Mouse (Mus musculus): Measurements from ENCODE around the gene Neu1. TPM values are rescaled to one million over a fixed set of nuclear protein-coding genes. Genes with fewer than 3 reads are reported as not detected.
A peak's percentile ranks its signal among the peaks of the same experiment; 100 is the strongest.
"Not testable (repeated sequence)": the region's sequence is repeated elsewhere in the genome, so short reads cannot be mapped to it uniquely, and the experiment has no call there.

Neu1 gene
- polyA plus RNA-seq, 1 experiment from 2014 or later = 16.0 TPM

DNA sequence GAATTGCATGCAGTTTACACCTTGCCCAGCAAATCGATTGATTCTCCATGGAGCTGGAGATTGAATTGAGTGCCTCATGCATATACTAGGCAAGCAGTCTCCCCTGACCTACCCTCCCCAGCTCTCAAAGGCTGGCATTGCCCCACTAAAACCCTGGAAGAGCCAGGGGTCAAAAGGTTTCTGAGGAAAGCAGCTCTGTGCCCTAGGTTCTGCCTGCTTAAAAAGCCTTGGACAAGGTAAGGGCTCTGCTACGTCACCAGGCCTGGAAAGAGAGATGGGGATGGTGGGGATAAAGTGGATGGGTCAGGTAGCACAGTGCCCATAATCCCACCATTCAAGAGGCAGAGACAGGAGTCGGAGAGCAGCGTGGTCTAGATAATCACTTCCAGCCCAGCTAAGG, 23.8 kb downstream of the Neu1 start:
- Histone ChIP-seq H3K4me3 (ENCODE audit: low read depth, low read length) (no peak overlapping the region), H3K9ac (ENCODE audit: low read depth, low read length) (no peak overlapping the region), H3K9me3 (replicated peaks; ENCODE audit: control insufficient read depth, low read length) (no peaks in the 10 kb centered on the region), H3K4me1 (ENCODE audit: control insufficient read depth, insufficient read depth, low read length) (peaks cover 12% of the 10 kb centered on the region), H3K27ac (ENCODE audit: low read depth, low read length) (no peak overlapping the region), H3K27me3 (ENCODE audit: control insufficient read depth, insufficient read depth, low read length) (peaks cover 7% of the 10 kb centered on the region; the same call in 1 of the 2 replicates), H3K36me3 (ENCODE audit: control insufficient read depth, insufficient read depth, low read length) (peaks cover 15% of the 10 kb centered on the region), H3K4me2 (no peak overlapping the region)
- 78% methylated on average over 4 of the region's 4 CpGs for WGBS (ENCODE audit: insufficient replicate concordance)
- no peak for ATAC-seq (replicated peaks; ENCODE audit: insufficient number of reproducible peaks, low FRiP score, low TSS enrichment)

DNA sequence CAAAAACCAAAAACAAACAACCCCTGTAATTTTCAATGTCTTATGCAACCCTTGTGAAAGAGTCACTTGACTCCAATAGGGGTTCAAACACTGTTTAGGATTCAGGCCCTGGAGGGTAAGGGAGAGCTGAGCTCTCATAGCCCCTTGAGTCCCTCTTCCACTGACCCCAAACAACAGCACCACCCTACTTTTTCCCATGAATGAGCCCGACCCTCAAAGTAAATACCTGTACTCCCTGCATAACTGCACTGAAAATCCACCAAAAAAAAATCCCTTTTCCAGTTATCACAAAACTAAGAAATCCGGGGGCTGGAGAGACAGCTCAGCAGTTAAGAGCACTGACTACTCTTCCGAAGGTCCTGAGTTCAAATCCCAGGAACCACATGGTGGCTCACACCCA, 24.8 kb downstream of the Neu1 start:
- no peak overlapping the region for H3K9ac ChIP-seq (ENCODE audit: low read depth, low read length)
- peaks cover 7% of the 10 kb centered on the region; the same call in 1 of the 2 replicates for H3K27me3 ChIP-seq (ENCODE audit: control insufficient read depth, insufficient read depth, low read length)
- ATAC-seq (replicated peaks; ENCODE audit: insufficient number of reproducible peaks, low FRiP score, low TSS enrichment) = no peak
- no peak overlapping the region for H3K27ac ChIP-seq (ENCODE audit: low read depth, low read length)
- H3K36me3 ChIP-seq (ENCODE audit: control insufficient read depth, insufficient read depth, low read length) = peaks cover 5% of the 10 kb centered on the region
- peaks cover 11% of the 10 kb centered on the region for H3K4me1 ChIP-seq (ENCODE audit: control insufficient read depth, insufficient read depth, low read length)
- H3K4me3 ChIP-seq (ENCODE audit: low read depth, low read length) = no peak overlapping the region
- WGBS (ENCODE audit: insufficient replicate concordance) = 75% methylated on average over 3 of the region's 3 CpGs
- H3K4me2 ChIP-seq = no peak overlapping the region
- H3K9me3 ChIP-seq (replicated peaks; ENCODE audit: control insufficient read depth, low read length) = no peaks in the 10 kb centered on the region

DNA sequence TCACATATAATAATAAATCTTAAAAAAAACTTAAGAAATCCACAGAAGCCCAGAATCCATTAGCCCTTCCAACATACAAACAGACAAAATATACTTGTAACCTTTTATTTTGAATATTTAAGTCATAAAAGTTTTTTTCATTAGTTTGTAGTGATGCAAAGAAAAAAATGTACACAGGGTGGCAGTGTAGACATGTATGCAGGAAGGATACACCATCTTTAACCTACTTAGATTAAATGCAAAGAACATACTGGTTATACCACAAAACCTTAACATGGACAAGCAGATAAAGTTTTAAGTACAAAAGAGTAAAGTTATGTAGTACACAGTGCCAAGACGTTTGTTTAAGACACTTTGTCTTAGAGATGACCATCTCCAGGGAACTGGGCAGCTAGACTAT, 25.3 kb downstream of the Neu1 start:
- H3K4me3 ChIP-seq (ENCODE audit: low read depth, low read length) = no peak overlapping the region
- no peak overlapping the region for H3K9ac ChIP-seq (ENCODE audit: low read depth, low read length)
- 33% methylated on average over 1 of the region's 1 CpGs for WGBS (ENCODE audit: insufficient replicate concordance)
- H3K4me1 ChIP-seq (ENCODE audit: control insufficient read depth, insufficient read depth, low read length) = peaks cover 7% of the 10 kb centered on the region
- no peak overlapping the region for H3K27ac ChIP-seq (ENCODE audit: low read depth, low read length)
- no peak overlapping the region for H3K4me2 ChIP-seq
- 0 out of 2 replicates have a peak, but pooled peaks cover under 1% of the 10 kb centered on the region for H3K36me3 ChIP-seq (ENCODE audit: control insufficient read depth, insufficient read depth, low read length)
- no peaks in the 10 kb centered on the region for H3K9me3 ChIP-seq (replicated peaks; ENCODE audit: control insufficient read depth, low read length)
- no peak for ATAC-seq (replicated peaks; ENCODE audit: insufficient number of reproducible peaks, low FRiP score, low TSS enrichment)
- peaks cover 7% of the 10 kb centered on the region; the same call in 1 of the 2 replicates for H3K27me3 ChIP-seq (ENCODE audit: control insufficient read depth, insufficient read depth, low read length)

DNA sequence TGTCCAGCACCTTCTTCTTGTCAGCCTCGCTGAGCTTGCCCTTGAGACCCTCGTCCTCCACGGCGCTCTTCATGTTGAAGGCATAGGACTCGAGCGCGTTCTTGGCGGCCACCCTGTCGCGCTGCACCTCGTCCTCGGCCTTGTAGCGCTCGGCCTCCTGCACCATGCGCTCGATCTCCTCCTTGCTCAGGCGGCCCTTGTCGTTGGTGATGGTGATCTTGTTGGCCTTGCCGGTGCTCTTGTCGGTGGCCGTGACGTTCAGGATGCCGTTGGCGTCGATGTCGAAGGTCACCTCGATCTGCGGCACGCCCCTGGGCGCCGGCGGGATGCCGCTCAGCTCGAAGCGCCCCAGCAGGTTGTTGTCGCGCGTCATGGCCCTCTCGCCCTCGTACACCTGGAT, 26.2 kb downstream of the Neu1 start:
- ATAC-seq (replicated peaks; ENCODE audit: insufficient number of reproducible peaks, low FRiP score, low TSS enrichment); H3K9me3 ChIP-seq (replicated peaks; ENCODE audit: control insufficient read depth, low read length): not testable (repeated sequence)

DNA sequence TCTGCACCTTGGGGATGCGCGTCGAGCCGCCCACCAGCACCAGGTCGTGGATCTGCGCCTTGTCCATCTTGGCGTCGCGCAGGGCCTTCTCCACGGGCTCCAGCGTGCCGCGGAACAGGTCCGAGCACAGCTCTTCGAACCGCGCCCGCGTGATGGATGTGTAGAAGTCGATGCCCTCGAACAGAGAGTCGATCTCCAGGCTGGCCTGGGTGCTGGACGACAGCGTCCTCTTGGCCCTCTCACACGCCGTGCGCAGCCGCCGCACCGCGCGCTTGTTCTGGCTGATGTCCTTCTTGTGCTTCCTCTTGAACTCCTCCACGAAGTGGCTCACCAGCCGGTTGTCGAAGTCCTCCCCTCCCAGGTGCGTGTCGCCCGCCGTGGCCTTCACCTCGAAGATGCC, 26.9 kb downstream of the Neu1 start:
- not testable (repeated sequence) for H3K9ac ChIP-seq (ENCODE audit: low read depth, low read length); ATAC-seq (replicated peaks; ENCODE audit: insufficient number of reproducible peaks, low FRiP score, low TSS enrichment)
- WGBS (ENCODE audit: insufficient replicate concordance) = 22% methylated on average over 23 of the region's 40 CpGs

More for the DNA sequence above, 26.2 kb downstream of the Neu1 start:
- H3K4me1 ChIP-seq (ENCODE audit: control insufficient read depth, insufficient read depth, low read length); H3K27ac ChIP-seq (ENCODE audit: low read depth, low read length); H3K36me3 ChIP-seq (ENCODE audit: control insufficient read depth, insufficient read depth, low read length); H3K27me3 ChIP-seq (ENCODE audit: control insufficient read depth, insufficient read depth, low read length); H3K4me2 ChIP-seq; H3K9ac ChIP-seq (ENCODE audit: low read depth, low read length); H3K4me3 ChIP-seq (ENCODE audit: low read depth, low read length): not testable (repeated sequence)
- WGBS (ENCODE audit: insufficient replicate concordance) = 16% methylated on average over 28 of the region's 40 CpGs

DNA sequence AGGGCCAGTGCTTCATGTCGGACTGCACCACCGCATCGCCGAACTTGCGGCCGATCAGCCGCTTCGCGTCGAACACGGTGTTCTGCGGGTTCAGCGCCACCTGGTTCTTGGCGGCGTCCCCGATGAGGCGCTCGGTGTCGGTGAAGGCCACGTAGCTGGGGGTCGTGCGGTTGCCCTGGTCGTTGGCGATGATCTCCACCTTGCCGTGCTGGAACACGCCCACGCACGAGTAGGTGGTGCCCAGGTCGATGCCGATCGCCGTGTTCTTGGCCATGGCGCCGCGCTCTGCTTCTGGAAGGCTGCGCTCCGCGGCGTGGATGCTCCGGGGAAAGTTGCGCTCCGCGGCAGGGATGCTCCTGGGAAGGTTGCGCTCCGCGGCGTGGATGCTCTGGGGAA, 27.7 kb downstream of the Neu1 start:
- 0 out of 2 replicates have a peak, but pooled peaks have one; percentile 3 for ATAC-seq (replicated peaks; ENCODE audit: insufficient number of reproducible peaks, low FRiP score, low TSS enrichment)
- H3K9me3 ChIP-seq (replicated peaks; ENCODE audit: control insufficient read depth, low read length); H3K27ac ChIP-seq (ENCODE audit: low read depth, low read length); H3K9ac ChIP-seq (ENCODE audit: low read depth, low read length); H3K36me3 ChIP-seq (ENCODE audit: control insufficient read depth, insufficient read depth, low read length); H3K4me1 ChIP-seq (ENCODE audit: control insufficient read depth, insufficient read depth, low read length); H3K27me3 ChIP-seq (ENCODE audit: control insufficient read depth, insufficient read depth, low read length): not testable (repeated sequence)
- Histone ChIP-seq H3K4me3 (ENCODE audit: low read depth, low read length) (peak overlapping the region; percentile 58), H3K4me2 (peak overlapping the region; percentile 84)
- WGBS (ENCODE audit: insufficient replicate concordance) = 4% methylated on average over 28 of the region's 47 CpGs

More for the DNA sequence above, 26.9 kb downstream of the Neu1 start:
- H3K4me1 ChIP-seq (ENCODE audit: control insufficient read depth, insufficient read depth, low read length); H3K27me3 ChIP-seq (ENCODE audit: control insufficient read depth, insufficient read depth, low read length); H3K9me3 ChIP-seq (replicated peaks; ENCODE audit: control insufficient read depth, low read length); H3K4me3 ChIP-seq (ENCODE audit: low read depth, low read length); H3K36me3 ChIP-seq (ENCODE audit: control insufficient read depth, insufficient read depth, low read length); H3K4me2 ChIP-seq; H3K27ac ChIP-seq (ENCODE audit: low read depth, low read length): not testable (repeated sequence)

DNA sequence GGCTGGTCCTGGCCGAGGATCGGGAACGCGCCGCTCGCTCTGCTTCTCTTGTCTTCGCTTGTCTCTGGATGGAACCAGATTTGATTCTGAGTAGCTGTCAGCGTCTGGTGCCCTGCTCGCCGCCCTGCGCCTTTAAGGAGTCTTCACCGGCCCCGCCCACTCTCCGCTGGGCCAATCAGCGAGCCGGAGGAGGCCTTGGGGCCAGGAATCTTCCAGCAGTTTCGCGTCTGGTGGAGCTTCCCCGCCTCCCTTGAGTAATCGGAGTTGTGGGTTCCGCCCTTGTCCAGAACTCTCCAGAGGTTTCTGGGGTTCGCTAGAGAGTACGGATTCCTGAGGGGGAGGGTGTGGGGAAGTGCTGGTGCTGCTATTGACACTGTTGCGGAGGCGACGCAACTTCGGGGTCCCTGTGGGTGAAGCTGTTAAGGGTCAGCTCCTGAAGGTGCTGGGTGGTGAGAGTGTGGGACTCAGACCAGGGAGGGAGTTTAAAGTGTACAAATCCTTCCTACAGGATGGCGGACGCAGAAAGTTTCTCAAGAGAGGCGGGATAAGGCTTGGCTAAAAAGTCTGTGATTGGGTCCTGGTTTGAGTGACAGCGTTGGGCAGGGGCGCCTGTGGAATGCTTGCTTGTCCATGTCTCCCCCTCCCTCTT, 28.2 kb downstream of the Neu1 start, which contains the start of gene Hspa1b:
Gene Hspa1b (minus strand): TSS at position 109 of the 649 bp plus-strand sequence.
- not testable (repeated sequence) for H3K27me3 ChIP-seq (ENCODE audit: control insufficient read depth, insufficient read depth, low read length); H3K4me1 ChIP-seq (ENCODE audit: control insufficient read depth, insufficient read depth, low read length); H3K36me3 ChIP-seq (ENCODE audit: control insufficient read depth, insufficient read depth, low read length); H3K9me3 ChIP-seq (replicated peaks; ENCODE audit: control insufficient read depth, low read length)
- Histone ChIP-seq H3K27ac (ENCODE audit: low read depth, low read length) (peak within 1 kb of the TSS; percentile 94), H3K9ac (ENCODE audit: low read depth, low read length) (peak within 1 kb of the TSS; percentile 80), H3K4me3 (ENCODE audit: low read depth, low read length) (peak within 1 kb of the TSS; percentile 58), H3K4me2 (peak within 1 kb of the TSS; percentile 84)
- under 1% methylated on average over 26 of the region's 32 CpGs for WGBS (ENCODE audit: insufficient replicate concordance)
- ATAC-seq (replicated peaks; ENCODE audit: insufficient number of reproducible peaks, low FRiP score, low TSS enrichment) = peak; percentile 91

DNA sequence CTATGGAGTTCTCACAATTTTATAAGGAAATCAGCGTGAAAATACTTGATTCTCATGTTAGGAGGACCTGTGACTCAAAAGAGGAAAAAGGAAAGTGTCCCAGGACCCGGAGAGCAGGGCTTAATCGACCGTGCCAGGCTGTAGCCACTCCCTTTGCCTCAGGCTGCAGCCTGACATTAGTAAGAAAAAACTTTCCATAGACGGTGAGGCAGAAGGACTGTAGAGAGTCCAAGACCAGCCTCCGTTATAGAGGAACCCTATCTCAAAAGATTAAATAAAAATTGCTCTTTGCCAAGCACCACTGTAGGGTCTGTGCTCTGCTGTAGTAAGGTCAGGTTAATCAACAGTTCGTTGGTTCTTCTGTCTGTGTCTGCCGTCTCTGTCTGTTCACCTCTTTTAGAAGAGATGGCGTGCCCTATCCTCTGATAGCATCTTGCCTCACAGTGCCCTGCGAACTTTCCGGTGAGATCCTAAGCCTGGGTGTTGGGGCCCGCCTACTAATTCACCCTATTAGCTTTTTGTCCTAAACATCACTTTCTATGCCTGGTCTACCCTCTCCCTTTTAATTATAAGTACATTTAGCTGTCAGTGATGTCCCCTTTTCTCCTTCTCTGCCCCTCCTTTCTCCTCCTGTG, 28.9 kb downstream of the Neu1 start:
- 12% methylated on average over 12 of the region's 12 CpGs for WGBS (ENCODE audit: insufficient replicate concordance)
- H3K27ac ChIP-seq (ENCODE audit: low read depth, low read length) = peak overlapping the region; percentile 94
- peak overlapping the region; percentile 80 for H3K9ac ChIP-seq (ENCODE audit: low read depth, low read length)
- peak overlapping the region; percentile 58 for H3K4me3 ChIP-seq (ENCODE audit: low read depth, low read length)
- H3K9me3 ChIP-seq (replicated peaks; ENCODE audit: control insufficient read depth, low read length) = no peaks in the 10 kb centered on the region
- peaks cover 6% of the 10 kb centered on the region; the same call in 1 of the 2 replicates for H3K27me3 ChIP-seq (ENCODE audit: control insufficient read depth, insufficient read depth, low read length)
- peaks cover 7% of the 10 kb centered on the region; the same call in 1 of the 2 replicates for H3K4me1 ChIP-seq (ENCODE audit: control insufficient read depth, insufficient read depth, low read length)
- H3K36me3 ChIP-seq (ENCODE audit: control insufficient read depth, insufficient read depth, low read length) = no peaks in the 10 kb centered on the region
- 0 out of 2 replicates have a peak, but pooled peaks have one; percentile 29 for ATAC-seq (replicated peaks; ENCODE audit: insufficient number of reproducible peaks, low FRiP score, low TSS enrichment)
- peak overlapping the region; percentile 84 for H3K4me2 ChIP-seq

Data from heart, embryonic 11.5 days (tissue).